Mouse (Mus musculus): ENCODE measurements around the gene Hapln3. TPM values are rescaled to one million over a fixed set of nuclear protein-coding genes. Genes with fewer than 3 reads are reported as not detected.

The Hapln3 gene
- polyA plus RNA-seq, 1 experiment from 2014 or later, result 3.7 TPM

DNA sequence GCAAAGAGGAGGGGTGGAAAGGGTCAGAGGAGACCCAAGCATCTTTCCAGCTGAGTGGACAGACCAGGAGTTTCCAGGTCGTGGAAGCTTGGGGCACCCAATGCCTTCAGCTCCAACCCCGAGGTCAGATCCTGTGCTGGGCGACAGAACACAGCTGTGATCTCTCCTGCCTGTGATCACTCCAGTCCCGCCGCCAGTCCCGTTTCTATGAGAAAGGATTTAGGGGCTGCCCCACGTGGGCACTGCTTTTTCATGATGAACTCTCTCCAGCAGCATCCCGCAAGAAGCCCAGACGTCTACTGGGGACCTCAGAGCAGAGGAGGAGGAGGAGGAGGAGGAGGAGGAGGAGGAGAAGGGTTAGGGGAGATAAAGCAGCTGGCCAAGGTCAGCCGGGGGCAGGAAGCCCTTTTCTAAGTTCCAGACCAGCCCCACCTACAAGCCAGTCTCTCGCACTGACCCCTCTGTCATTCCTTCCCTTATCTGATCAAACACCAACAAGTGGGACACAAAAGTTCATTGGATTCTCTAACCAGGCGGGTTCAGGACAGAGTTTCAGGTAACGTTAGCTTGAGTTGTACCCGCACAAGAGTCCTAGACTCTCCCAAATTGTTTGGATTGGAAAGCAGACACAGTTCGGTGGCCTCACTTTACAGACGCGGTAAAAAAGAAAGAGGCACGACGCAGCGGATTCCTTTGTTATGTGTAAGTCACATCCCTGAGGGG is 17.3 kb upstream of the Hapln3 start:
- peak; percentile 9; the same call in 1 of the 2 replicates for ATAC-seq (ENCODE audit: insufficient read depth)
- H3K4me1 ChIP-seq (ENCODE audit: insufficient read depth), result peaks cover 9% of the 10 kb centered on the region; the same call in 1 of the 2 replicates

DNA sequence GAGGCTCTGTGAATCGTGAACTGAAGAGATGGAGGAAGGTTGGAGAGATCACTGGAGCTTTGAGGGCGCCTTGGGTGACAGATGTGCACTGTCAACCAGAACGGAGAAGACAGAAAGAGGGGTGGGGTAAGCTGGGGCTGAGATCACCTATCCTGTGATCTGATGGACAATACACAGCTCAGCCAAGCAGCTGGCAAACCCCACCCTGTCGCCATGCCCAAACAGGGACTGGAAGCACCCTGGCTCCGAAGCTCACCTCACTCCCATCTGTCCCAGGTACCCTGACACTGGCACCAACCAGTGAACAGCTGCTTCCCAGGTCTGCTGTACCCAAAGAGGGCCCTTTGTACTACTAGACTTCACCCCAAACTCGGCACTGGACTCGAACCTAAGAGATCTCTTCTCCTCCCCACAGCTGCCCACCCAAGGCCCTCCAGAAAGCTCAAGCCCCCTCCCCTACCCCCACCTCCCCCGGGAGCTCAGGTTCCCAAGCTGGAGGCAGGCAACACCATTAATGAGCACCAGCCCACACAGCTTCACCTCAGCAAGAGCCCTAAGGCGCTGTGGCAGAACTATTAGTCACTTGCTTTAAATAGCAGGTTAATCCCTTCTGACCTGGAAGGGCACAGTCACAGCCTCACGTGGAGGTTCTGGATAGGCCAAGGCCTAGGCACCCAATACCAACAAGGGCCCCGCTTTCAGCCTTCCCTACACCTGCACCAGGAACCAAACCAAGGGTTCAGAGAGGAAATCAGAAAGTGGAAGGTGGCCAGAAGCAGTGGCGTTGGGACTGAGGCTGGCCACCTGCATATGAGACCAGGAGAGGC is 16.4 kb upstream of the Hapln3 start:
- no peaks in the 10 kb centered on the region for H3K9me3 ChIP-seq (ENCODE audit: low read depth, low read length)
- no peak overlapping the region for H3K27ac ChIP-seq (ENCODE audit: low read depth)
- 49% methylated on average over 12 of the region's 12 CpGs for WGBS
- no peak for TF ChIP-seq CTCF (IDR thresholded peaks at IDR 0.05; ENCODE audit: low read depth)
- H3K4me2 ChIP-seq, result peak overlapping the region; percentile 81
- ATAC-seq (ENCODE audit: insufficient read depth) (no peak), DNase-seq (no peak)
- H3K27me3 ChIP-seq (ENCODE audit: insufficient read depth, low read length), result no peaks in the 10 kb centered on the region
- peak overlapping the region; percentile 73 for H3K4me3 ChIP-seq (ENCODE audit: low read depth, low read length)
- peaks cover 9% of the 10 kb centered on the region; the same call in 1 of the 2 replicates for H3K4me1 ChIP-seq (ENCODE audit: insufficient read depth)
- peak overlapping the region; percentile 26; the same call in 1 of the 2 replicates for H3K9ac ChIP-seq
- H3K36me3 ChIP-seq (ENCODE audit: insufficient read depth), result peaks cover 31% of the 10 kb centered on the region

More for the DNA sequence above, 17.3 kb upstream of the Hapln3 start:
- TF ChIP-seq CTCF (IDR thresholded peaks at IDR 0.05; ENCODE audit: low read depth), result no peak
- no peaks in the 10 kb centered on the region for H3K27me3 ChIP-seq (ENCODE audit: insufficient read depth, low read length)
- peak overlapping the region; percentile 89 for H3K27ac ChIP-seq (ENCODE audit: low read depth)
- DNase-seq, result peak; percentile 79
- 2% methylated on average over 20 of the region's 20 CpGs for WGBS
- peak overlapping the region; percentile 73 for H3K4me3 ChIP-seq (ENCODE audit: low read depth, low read length)
- peak overlapping the region; percentile 81 for H3K4me2 ChIP-seq
- H3K9ac ChIP-seq, result peak overlapping the region; percentile 79
- H3K36me3 ChIP-seq (ENCODE audit: insufficient read depth), result peaks cover 23% of the 10 kb centered on the region
- H3K9me3 ChIP-seq (ENCODE audit: low read depth, low read length), result no peaks in the 10 kb centered on the region

DNA sequence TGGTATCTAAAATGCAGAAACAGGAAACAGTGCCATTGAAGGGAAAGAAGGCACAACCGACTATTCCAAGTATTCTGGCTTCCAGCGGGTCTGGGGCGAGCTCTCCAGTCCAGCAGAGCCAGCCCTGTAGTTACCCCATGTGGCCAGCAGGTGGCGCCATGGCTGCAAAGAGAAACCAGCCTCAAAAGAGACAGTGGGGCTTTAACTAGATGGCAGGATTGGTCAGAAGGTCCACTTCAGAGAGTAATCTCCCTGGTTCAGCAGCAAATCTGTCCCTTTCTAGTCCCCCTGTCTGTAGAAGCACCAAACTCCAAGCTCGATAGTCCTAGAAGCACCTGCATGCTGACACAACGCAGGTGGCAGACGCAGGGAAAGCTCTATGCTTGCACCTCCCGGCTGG is 10.1 kb upstream of the Hapln3 start:
- Histone ChIP-seq H3K9ac (no peak overlapping the region), H3K4me2 (no peak overlapping the region), H3K4me1 (ENCODE audit: insufficient read depth) (no peaks in the 10 kb centered on the region), H3K27ac (ENCODE audit: low read depth) (no peak overlapping the region), H3K36me3 (ENCODE audit: insufficient read depth) (peaks cover 80% of the 10 kb centered on the region), H3K27me3 (ENCODE audit: insufficient read depth, low read length) (no peaks in the 10 kb centered on the region), H3K9me3 (ENCODE audit: low read depth, low read length) (no peaks in the 10 kb centered on the region), H3K4me3 (ENCODE audit: low read depth, low read length) (no peak overlapping the region)
- ATAC-seq (ENCODE audit: insufficient read depth) (no peak; the same call in 1 of the 2 replicates), DNase-seq (peak; percentile 93)
- peak; percentile 98 for TF ChIP-seq CTCF (IDR thresholded peaks at IDR 0.05; ENCODE audit: low read depth)
- 36% methylated on average over 8 of the region's 8 CpGs for WGBS

DNA sequence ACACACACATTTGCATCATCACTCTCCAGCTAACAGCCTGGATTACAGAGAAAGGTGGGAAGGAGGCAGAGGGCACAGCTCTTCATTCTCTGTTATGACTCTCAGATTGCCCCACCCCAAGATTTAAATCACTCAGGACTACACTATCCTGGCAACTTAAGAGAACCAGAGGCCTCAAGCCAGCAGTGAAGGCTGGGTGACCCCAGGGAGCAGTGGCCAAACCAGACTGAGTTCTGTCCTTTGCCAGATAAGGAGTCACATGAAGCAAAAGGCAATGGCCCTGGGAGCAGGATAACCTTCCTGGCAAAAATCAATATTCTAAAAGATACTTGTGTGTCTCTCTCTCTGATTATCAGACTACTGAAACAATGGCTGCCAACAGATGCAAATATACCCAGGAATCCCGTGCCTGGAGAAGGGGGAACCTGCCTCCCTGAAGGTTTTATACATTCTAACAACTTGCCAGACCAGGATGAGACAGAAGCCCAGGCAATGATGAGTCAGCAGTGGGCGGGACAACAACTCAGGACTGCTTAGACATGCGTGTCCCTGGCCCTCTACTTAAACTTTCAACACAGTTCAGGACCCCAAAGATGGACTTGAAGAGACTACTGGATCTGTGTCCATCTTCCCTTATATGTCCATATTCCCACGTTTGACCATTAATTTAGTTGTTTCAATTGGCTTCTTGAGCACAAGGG is 9.2 kb upstream of the Hapln3 start:
- H3K4me2 ChIP-seq, result no peak overlapping the region
- DNase-seq (no peak), ATAC-seq (ENCODE audit: insufficient read depth) (no peak)
- H3K27me3 ChIP-seq (ENCODE audit: insufficient read depth, low read length), result no peaks in the 10 kb centered on the region
- H3K4me3 ChIP-seq (ENCODE audit: low read depth, low read length), result no peak overlapping the region
- 58% methylated on average over 4 of the region's 4 CpGs for WGBS
- H3K4me1 ChIP-seq (ENCODE audit: insufficient read depth), result no peaks in the 10 kb centered on the region
- peaks cover 80% of the 10 kb centered on the region for H3K36me3 ChIP-seq (ENCODE audit: insufficient read depth)
- no peak for TF ChIP-seq CTCF (IDR thresholded peaks at IDR 0.05; ENCODE audit: low read depth)
- no peak overlapping the region for H3K9ac ChIP-seq
- no peaks in the 10 kb centered on the region for H3K9me3 ChIP-seq (ENCODE audit: low read depth, low read length)
- no peak overlapping the region for H3K27ac ChIP-seq (ENCODE audit: low read depth)

DNA sequence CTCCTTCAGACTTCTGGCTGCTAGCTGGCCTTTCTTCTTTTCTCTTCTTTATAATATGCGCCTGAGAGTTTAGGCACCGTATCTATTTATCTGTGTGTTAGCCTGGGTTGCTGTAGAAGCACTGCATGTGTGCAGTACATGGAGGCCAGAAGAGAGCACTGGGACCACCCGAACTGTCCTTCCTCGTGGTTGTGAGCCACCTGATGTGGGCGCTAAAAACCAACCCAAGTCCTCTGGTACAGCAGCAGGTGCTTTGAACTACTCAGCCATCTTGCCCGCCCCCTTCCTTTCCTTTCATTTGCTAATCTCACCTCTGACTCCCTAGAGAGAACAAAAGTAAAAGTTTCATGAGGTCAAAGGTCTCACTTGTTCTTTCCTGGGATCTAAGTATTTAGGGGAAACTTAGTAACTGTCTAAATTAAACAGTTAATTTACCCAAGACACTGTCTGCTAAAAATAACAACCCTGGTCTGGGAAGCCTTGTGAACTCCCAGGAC is 8.6 kb upstream of the Hapln3 start:
- Histone ChIP-seq H3K4me3 (ENCODE audit: low read depth, low read length) (no peak overlapping the region), H3K27ac (ENCODE audit: low read depth) (no peak overlapping the region), H3K36me3 (ENCODE audit: insufficient read depth) (peaks cover 83% of the 10 kb centered on the region), H3K4me2 (no peak overlapping the region), H3K9ac (no peak overlapping the region), H3K4me1 (ENCODE audit: insufficient read depth) (no peaks in the 10 kb centered on the region), H3K27me3 (ENCODE audit: insufficient read depth, low read length) (no peaks in the 10 kb centered on the region), H3K9me3 (ENCODE audit: low read depth, low read length) (no peaks in the 10 kb centered on the region)
- no peak for TF ChIP-seq CTCF (IDR thresholded peaks at IDR 0.05; ENCODE audit: low read depth)
- WGBS, result 63% methylated on average over 6 of the region's 6 CpGs
- DNase-seq (no peak), ATAC-seq (ENCODE audit: insufficient read depth) (no peak)

DNA sequence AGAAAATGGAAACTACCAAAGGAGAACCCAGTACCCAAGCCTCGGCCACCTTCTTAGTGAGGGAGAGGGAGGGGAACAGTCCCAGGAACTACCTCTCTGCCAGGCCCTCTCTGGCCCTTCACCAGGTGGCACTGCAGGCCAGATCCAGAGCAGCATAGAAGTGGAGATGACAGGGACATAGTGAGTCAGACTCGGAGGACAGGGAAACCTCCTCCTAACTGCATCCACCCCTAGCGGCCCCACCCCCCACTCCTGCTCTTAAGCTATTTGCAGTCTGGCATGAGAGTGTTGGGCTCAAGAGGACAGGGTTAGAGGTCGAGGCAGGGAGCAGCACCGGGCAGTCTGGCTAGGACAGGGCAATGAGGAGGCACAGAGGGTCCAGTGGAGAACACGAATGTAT is 2.6 kb upstream of the Hapln3 start:
- Histone ChIP-seq H3K36me3 (ENCODE audit: insufficient read depth) (peaks cover 46% of the 10 kb centered on the region), H3K9me3 (ENCODE audit: low read depth, low read length) (no peaks in the 10 kb centered on the region), H3K4me2 (no peak overlapping the region), H3K4me1 (ENCODE audit: insufficient read depth) (0 out of 2 replicates have a peak, but pooled peaks cover 5% of the 10 kb centered on the region), H3K9ac (no peak overlapping the region), H3K27ac (ENCODE audit: low read depth) (no peak overlapping the region), H3K4me3 (ENCODE audit: low read depth, low read length) (no peak overlapping the region), H3K27me3 (ENCODE audit: insufficient read depth, low read length) (peaks cover 7% of the 10 kb centered on the region; the same call in 1 of the 2 replicates)
- no peak for ATAC-seq (ENCODE audit: insufficient read depth)
- no peak for DNase-seq
- TF ChIP-seq CTCF (IDR thresholded peaks at IDR 0.05; ENCODE audit: low read depth), result no peak
- WGBS, result 15% methylated on average over 6 of the region's 6 CpGs
